ENCODE assay signal across 8 mouse cellular contexts in the genomic region with DNA sequence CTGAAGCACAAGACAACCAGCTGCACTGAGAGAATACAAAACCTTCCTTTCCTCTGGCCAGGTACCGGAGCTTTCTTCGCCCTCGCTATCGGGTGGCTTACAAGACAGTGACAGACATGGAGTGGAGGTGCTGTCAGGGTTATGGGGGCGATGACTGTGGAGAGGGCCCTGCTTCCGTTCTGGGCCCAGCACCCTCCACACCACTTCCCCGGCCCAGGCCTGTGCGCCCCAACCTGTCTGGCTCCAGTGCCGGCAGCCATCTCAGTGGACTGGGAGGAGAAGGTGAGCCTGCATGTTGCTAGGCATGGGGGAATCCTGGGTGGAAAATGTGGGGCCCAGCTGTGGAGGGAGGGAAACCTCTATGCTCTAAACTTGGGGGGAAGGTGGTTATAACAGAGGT. TPM values are rescaled to one million over a fixed set of nuclear protein-coding genes. Genes with fewer than 3 reads are reported as not detected.
DNase-seq lines count a peak whose midpoint lies in the region; ATAC-seq lines count a peak whose summit lies in the region.

No protein-coding gene starts in this region.

- no peak for ATAC-seq in lung, embryonic 16.5 days (ENCODE audit: low read depth)
- ATAC-seq in heart, embryonic 15.5 days (replicated peaks; ENCODE audit: insufficient number of reproducible peaks, insufficient read depth, low FRiP score, low read depth): no peak

- H3K4me1 ChIP-seq in lung, embryonic 16.5 days (replicated peaks; ENCODE audit: control insufficient read depth, insufficient read depth, low read length): peaks cover 32% of the 10 kb centered on the region
- peaks cover 65% of the 10 kb centered on the region for H3K4me1 ChIP-seq in heart, embryonic 15.5 days (replicated peaks)

- H3K27ac ChIP-seq in lung, embryonic 16.5 days (ENCODE audit: low read length): peak overlapping the region; percentile 98
- peak overlapping the region; percentile 94 for H3K27ac ChIP-seq in heart, embryonic 15.5 days

- 35% methylated on average over 9 of the region's 9 CpGs for WGBS in lung, embryonic 16.5 days
- 48% methylated on average over 9 of the region's 9 CpGs for WGBS in heart, embryonic 15.5 days

- H3K4me2 ChIP-seq in lung, embryonic 16.5 days (ENCODE audit: low read depth, low read length): peak overlapping the region; percentile 84
- H3K4me2 ChIP-seq in heart, embryonic 15.5 days: peak overlapping the region; percentile 74

- no peak for DNase-seq in lung, postnatal 14 days
- DNase-seq in lung, postnatal 4 days: peak; percentile 42 to 48
- peak; percentile 65 for DNase-seq in thymus, postnatal 14 days
- DNase-seq in left cerebral cortex, adult 9 months (ENCODE audit: low spot score in 2 of 2): no peak
- DNase-seq in natural killer cell, adult 2 months (ENCODE audit: low spot score in 2 of 2): no peak
- no peak for DNase-seq in right cerebral cortex, postnatal 4 days

- H3K9ac ChIP-seq in lung, embryonic 16.5 days (ENCODE audit: low read length): peak overlapping the region; percentile 81
- peak overlapping the region; percentile 64 for H3K9ac ChIP-seq in heart, embryonic 15.5 days

- H3K27me3 ChIP-seq in lung, embryonic 16.5 days (ENCODE audit: control insufficient read depth, insufficient read depth, low read depth, low read length): no peaks in the 10 kb centered on the region
- H3K27me3 ChIP-seq in heart, embryonic 15.5 days: no peaks in the 10 kb centered on the region

- H3K9me3 ChIP-seq in lung, embryonic 16.5 days (ENCODE audit: control insufficient read depth, low read length): no peaks in the 10 kb centered on the region
- no peaks in the 10 kb centered on the region for H3K9me3 ChIP-seq in heart, embryonic 15.5 days (replicated peaks)

- H3K4me3 ChIP-seq in lung, embryonic 16.5 days (ENCODE audit: low read length): peak overlapping the region; percentile 67
- H3K4me3 ChIP-seq in heart, embryonic 15.5 days: peak overlapping the region; percentile 55

- H3K36me3 ChIP-seq in lung, embryonic 16.5 days (ENCODE audit: control insufficient read depth, insufficient read depth, low read length): peaks cover 10% of the 10 kb centered on the region
- peaks cover 12% of the 10 kb centered on the region; the same call in 1 of the 2 replicates for H3K36me3 ChIP-seq in heart, embryonic 15.5 days

RNA-seq across cellular contexts. Expression of a gene that starts 2.3 kb away (rescaled TPM):
- polyA plus RNA-seq in lung, embryonic 16.5 days (2015; fragmentation: Nextera tagmentation; extraction: Ambion mirVana): 212 and 225 TPM in 2 replicates
- polyA plus RNA-seq in heart, embryonic 15.5 days (2015; fragmentation: Nextera tagmentation; extraction: Ambion mirVana): 125 and 179 TPM in 2 replicates

RNA-seq across cellular contexts. Expression of a gene that starts 5.8 kb away (rescaled TPM):
- polyA plus RNA-seq in lung, embryonic 16.5 days (2015; fragmentation: Nextera tagmentation; extraction: Ambion mirVana): 13.2 and 15.0 TPM in 2 replicates
- polyA plus RNA-seq in heart, embryonic 15.5 days (2015; fragmentation: Nextera tagmentation; extraction: Ambion mirVana): 12.4 and 13.9 TPM in 2 replicates

RNA-seq across cellular contexts. Expression of a gene that starts 7.9 kb away (rescaled TPM):
- polyA plus RNA-seq in lung, embryonic 16.5 days (2015; fragmentation: Nextera tagmentation; extraction: Ambion mirVana): 446 TPM in 2 replicates
- polyA plus RNA-seq in heart, embryonic 15.5 days (2015; fragmentation: Nextera tagmentation; extraction: Ambion mirVana): 372 and 381 TPM in 2 replicates

RNA-seq across cellular contexts. Expression of a gene that starts 27.0 kb away (rescaled TPM):
- 20.9 and 21.2 TPM in 2 replicates for polyA plus RNA-seq in lung, embryonic 16.5 days (2015; fragmentation: Nextera tagmentation; extraction: Ambion mirVana)
- 8.9 and 11.9 TPM in 2 replicates for polyA plus RNA-seq in heart, embryonic 15.5 days (2015; fragmentation: Nextera tagmentation; extraction: Ambion mirVana)

RNA-seq across cellular contexts. Expression of a gene that starts 29.9 kb away (rescaled TPM):
- 2.1 and 3.3 TPM in 2 replicates for polyA plus RNA-seq in lung, embryonic 16.5 days (2015; fragmentation: Nextera tagmentation; extraction: Ambion mirVana)
- 2.4 and 4.2 TPM in 2 replicates for polyA plus RNA-seq in heart, embryonic 15.5 days (2015; fragmentation: Nextera tagmentation; extraction: Ambion mirVana)

Comparison
In these comparisons a context has a peak if more than half of its experiments do, and no peak if none do; other contexts are left out.
1. DNase-seq: peak in lung, postnatal 4 days (2 of 2) and thymus, postnatal 14 days (single experiment); none in lung, postnatal 14 days (single experiment), left cerebral cortex, adult 9 months (0 of 2), natural killer cell, adult 2 months (0 of 2) and right cerebral cortex, postnatal 4 days (single experiment).